Mouse (Mus musculus) embryonic facial prominence, embryonic 11.5 days (tissue): Measurements from ENCODE around the gene Trub1. TPM values are rescaled to one million over a fixed set of nuclear protein-coding genes. Genes with fewer than 3 reads are reported as not detected.

Experiments used
- ATAC-seq: fragments of 200-750 bp; cut with Nextera tagmentation; replicated peaks from 2 replicates; pipeline ENCODE4 v1.8.0; 2017; ENCODE audit warnings: low read depth; ENCODE audit not compliant: insufficient number of reproducible peaks, low FRiP score, low TSS enrichment
- DNase-seq: peaks from one replicate; pipeline ENCODE4 v3.0.0-alpha.2; 2015; ENCODE audit warnings: low spot score
- H3K27ac ChIP-seq: fragments of 300-500 bp; sonication (generic); replicated peaks from 2 replicates; pipeline ENCODE4 v1.5.1; 2014; ENCODE audit warnings: mild to moderate bottlenecking, low read depth, low read length, control low read depth
- H3K27me3 ChIP-seq: fragments of 300-500 bp; sonication (generic); 2 replicates; pipeline ENCODE4 v1.6.1; 2014; ENCODE audit warnings: mild to moderate bottlenecking, low read length, moderate library complexity, mixed read lengths; ENCODE audit not compliant: control insufficient read depth, insufficient read depth
- H3K36me3 ChIP-seq: fragments of 300-500 bp; sonication (generic); replicated peaks from 2 replicates; pipeline ENCODE4 v1.6.1; 2014; ENCODE audit warnings: low read depth, mild to moderate bottlenecking, low read length, moderate library complexity, mixed read lengths; ENCODE audit not compliant: control insufficient read depth, insufficient read depth
- H3K4me1 ChIP-seq: fragments of 300-500 bp; sonication (generic); 2 replicates; pipeline ENCODE4 v1.6.1; 2014; ENCODE audit warnings: low read length, mixed read lengths; ENCODE audit not compliant: control insufficient read depth, insufficient read depth
- H3K4me2 ChIP-seq: fragments of 300-500 bp; sonication (generic); 2 replicates; pipeline ENCODE4 v1.6.1; 2014; ENCODE audit warnings: low read depth, mild to moderate bottlenecking, control low read depth, low read length, moderate library complexity
- H3K4me3 ChIP-seq: fragments of 300-500 bp; sonication (generic); 2 replicates; pipeline ENCODE4 v1.5.1; 2014; ENCODE audit warnings: low read depth, low read length, control low read depth
- H3K9ac ChIP-seq: fragments of 300-500 bp; sonication (generic); replicated peaks from 2 replicates; pipeline ENCODE4 v1.6.1; 2014; ENCODE audit warnings: mild to moderate bottlenecking, control low read depth, low read length
- H3K9me3 ChIP-seq: fragments of 300-500 bp; sonication (generic); replicated peaks from 2 replicates; pipeline ENCODE4 v1.6.1; 2016; ENCODE audit warnings: mild to moderate bottlenecking, low read length, inconsistent platforms, mixed read lengths; ENCODE audit not compliant: control insufficient read depth
- WGBS: fragments of 180-500 bp; shearing (Covaris S2); extraction: QIAGEN DNeasy Blood & Tissue Kit; methylation state at CpG from one replicate; pipeline ENCODE4 v1.1.7; 2014; 5-methylcytosine and 5-hydroxymethylcytosine counted together
- polyA plus RNA-seq: library from polyadenylated mRNA; unstranded; fragments of >200 nt; fragmentation: Nextera tagmentation; extraction: Ambion mirVana; gene quantifications from 2 replicates; pipeline ENCODE4 v1.2.1, GENCODE M21; 2014

The Trub1 gene
- polyA plus RNA-seq, 1 experiment from 2014 or later: 24.2 TPM

GRCm38 (mm10) chr19:57503144-57503543, 50.4 kb downstream of the Trub1 start:
- Histone ChIP-seq H3K27me3 (no peaks in the 10 kb centered on the region), H3K4me3 (no peak overlapping the region), H3K36me3 (no peaks in the 10 kb centered on the region), H3K9me3 (no peaks in the 10 kb centered on the region), H3K27ac (no peak overlapping the region), H3K4me2 (no peak overlapping the region), H3K4me1 (no peaks in the 10 kb centered on the region), H3K9ac (no peak overlapping the region)
- ATAC-seq (no peak), DNase-seq (no peak)
- 74% methylated on average over 6 of the region's 6 CpGs for WGBS

- ATAC-seq: no peak
Observed at GRCm38 (mm10) chr19:57505048-57505932, 52.6 kb downstream of the Trub1 start.

GRCm38 (mm10) chr19:57506591-57506990, 53.9 kb downstream of the Trub1 start:
- ATAC-seq (no peak), DNase-seq (no peak)
- H3K9ac ChIP-seq: no peak overlapping the region
- no peaks in the 10 kb centered on the region for H3K4me1 ChIP-seq
- H3K4me3 ChIP-seq: no peak overlapping the region
- no peaks in the 10 kb centered on the region for H3K9me3 ChIP-seq
- H3K27me3 ChIP-seq: no peaks in the 10 kb centered on the region
- H3K36me3 ChIP-seq: no peaks in the 10 kb centered on the region
- 50% methylated on average over 5 of the region's 5 CpGs for WGBS
- no peak overlapping the region for H3K4me2 ChIP-seq
- H3K27ac ChIP-seq: no peak overlapping the region

More at GRCm38 (mm10) chr19:57505048-57505932, 52.6 kb downstream of the Trub1 start:
- H3K9me3 ChIP-seq: no peaks in the 10 kb centered on the region
- H3K9ac ChIP-seq: no peak overlapping the region
- H3K4me2 ChIP-seq: no peak overlapping the region
- no peaks in the 10 kb centered on the region for H3K27me3 ChIP-seq
- H3K36me3 ChIP-seq: no peaks in the 10 kb centered on the region
- H3K4me3 ChIP-seq: no peak overlapping the region
- DNase-seq: no peak
- H3K4me1 ChIP-seq: no peaks in the 10 kb centered on the region
- WGBS: 88% methylated on average over 25 of the region's 25 CpGs
- H3K27ac ChIP-seq: no peak overlapping the region

- Histone ChIP-seq H3K27ac (no peak overlapping the region), H3K4me3 (no peak overlapping the region), H3K9me3 (no peaks in the 10 kb centered on the region), H3K27me3 (no peaks in the 10 kb centered on the region), H3K9ac (no peak overlapping the region), H3K36me3 (no peaks in the 10 kb centered on the region), H3K4me1 (no peaks in the 10 kb centered on the region), H3K4me2 (no peak overlapping the region)
- 84% methylated on average over 11 of the region's 11 CpGs for WGBS
- no peak for ATAC-seq
- DNase-seq: no peak
Observed at GRCm38 (mm10) chr19:57508261-57508788, 55.6 kb downstream of the Trub1 start.

GRCm38 (mm10) chr19:57509758-57510319, 57.1 kb downstream of the Trub1 start:
- Histone ChIP-seq H3K4me3 (no peak overlapping the region), H3K27ac (no peak overlapping the region; the same call in 1 of the 2 replicates), H3K9me3 (no peaks in the 10 kb centered on the region), H3K9ac (no peak overlapping the region), H3K27me3 (no peaks in the 10 kb centered on the region), H3K4me2 (no peak overlapping the region), H3K36me3 (no peaks in the 10 kb centered on the region), H3K4me1 (no peaks in the 10 kb centered on the region)
- peak; percentile 23 for DNase-seq
- 52% methylated on average over 14 of the region's 14 CpGs for WGBS
- no peak for ATAC-seq

- DNase-seq (no peak), ATAC-seq (no peak)
- H3K9me3 ChIP-seq: no peaks in the 10 kb centered on the region
- H3K4me3 ChIP-seq: no peak overlapping the region
- no peak overlapping the region for H3K27ac ChIP-seq
- no peaks in the 10 kb centered on the region for H3K27me3 ChIP-seq
- no peak overlapping the region for H3K4me2 ChIP-seq
- no peak overlapping the region for H3K9ac ChIP-seq
- H3K36me3 ChIP-seq: no peaks in the 10 kb centered on the region
- H3K4me1 ChIP-seq: no peaks in the 10 kb centered on the region
- 95% methylated on average over 11 of the region's 11 CpGs for WGBS
Observed at GRCm38 (mm10) chr19:57510836-57511235, 58.1 kb downstream of the Trub1 start.

GRCm38 (mm10) chr19:57513123-57513522, 60.4 kb downstream of the Trub1 start:
- no peak overlapping the region for H3K27ac ChIP-seq
- H3K4me1 ChIP-seq: no peaks in the 10 kb centered on the region
- no peak overlapping the region for H3K4me3 ChIP-seq
- H3K4me2 ChIP-seq: no peak overlapping the region
- no peaks in the 10 kb centered on the region for H3K27me3 ChIP-seq
- no peak for DNase-seq
- H3K9me3 ChIP-seq: no peaks in the 10 kb centered on the region
- H3K9ac ChIP-seq: no peak overlapping the region
- no peak for ATAC-seq
- WGBS: 82% methylated on average over 9 of the region's 9 CpGs
- H3K36me3 ChIP-seq: no peaks in the 10 kb centered on the region

GRCm38 (mm10) chr19:57521721-57522120, 69.0 kb downstream of the Trub1 start:
- no peaks in the 10 kb centered on the region for H3K4me1 ChIP-seq
- no peaks in the 10 kb centered on the region for H3K36me3 ChIP-seq
- no peaks in the 10 kb centered on the region for H3K9me3 ChIP-seq
- no peak for DNase-seq
- H3K27ac ChIP-seq: no peak overlapping the region
- H3K9ac ChIP-seq: no peak overlapping the region
- H3K4me2 ChIP-seq: no peak overlapping the region
- H3K27me3 ChIP-seq: no peaks in the 10 kb centered on the region
- no peak overlapping the region for H3K4me3 ChIP-seq
- no peak for ATAC-seq
